Mouse (Mus musculus) testis, adult 2 months (tissue): Measurements from ENCODE around the gene Mmp28. TPM values are rescaled to one million over a fixed set of nuclear protein-coding genes. Genes with fewer than 3 reads are reported as not detected.
A peak's percentile ranks its signal among the peaks of the same experiment; 100 is the strongest.

Experiments used
- H3K27ac ChIP-seq: fragments of 200-500 bp; 2 replicates; pipeline ENCODE4 v1.5.1; 2012; ENCODE audit warnings: low read depth, low read length; ENCODE audit not compliant: control insufficient read depth, insufficient read depth
- H3K27me3 ChIP-seq: fragments of 200-500 bp; 2 replicates; pipeline ENCODE4 v1.6.1; 2012; ENCODE audit warnings: mild to moderate bottlenecking, low read length, moderate library complexity; ENCODE audit not compliant: control insufficient read depth, insufficient read depth
- H3K36me3 ChIP-seq: fragments of 200-500 bp; 2 replicates; pipeline ENCODE4 v1.6.1; 2012; ENCODE audit warnings: mild to moderate bottlenecking, low read length; ENCODE audit not compliant: control insufficient read depth, insufficient read depth
- H3K4me1 ChIP-seq: fragments of 200-500 bp; 2 replicates; pipeline ENCODE4 v1.6.1; 2012; ENCODE audit warnings: low read length; ENCODE audit not compliant: control insufficient read depth, insufficient read depth
- H3K4me3 ChIP-seq: fragments of 200-500 bp; 2 replicates; pipeline ENCODE4 v1.5.1; 2012; ENCODE audit warnings: low read depth, mild to moderate bottlenecking, low read length, moderate library complexity, mixed read lengths; ENCODE audit not compliant: control insufficient read depth
- CTCF ChIP-seq: fragments of 200-500 bp; IDR thresholded peaks from 2 replicates; pipeline ENCODE4 v1.5.1; 2012; ENCODE audit warnings: low read depth, mild to moderate bottlenecking, inconsistent platforms, low read length, moderate library complexity; ENCODE audit not compliant: control insufficient read depth, insufficient read depth, insufficient replicate concordance
- POLR2A ChIP-seq: fragments of 200-500 bp; IDR thresholded peaks from 2 replicates; pipeline ENCODE4 v1.6.1; 2012; ENCODE audit warnings: low read depth, mild to moderate bottlenecking, inconsistent platforms, low read length, moderate library complexity; ENCODE audit not compliant: control insufficient read depth
- polyA plus RNA-seq: library from polyadenylated mRNA; depleted of rRNA; stranded (reverse); fragments of >200 nt; gene quantifications from 2 replicates; pipeline ENCODE4 v1.2.3, GENCODE M21; 2012

The Mmp28 gene
- polyA plus RNA-seq, 1 experiment, result 0.58 TPM

DNA sequence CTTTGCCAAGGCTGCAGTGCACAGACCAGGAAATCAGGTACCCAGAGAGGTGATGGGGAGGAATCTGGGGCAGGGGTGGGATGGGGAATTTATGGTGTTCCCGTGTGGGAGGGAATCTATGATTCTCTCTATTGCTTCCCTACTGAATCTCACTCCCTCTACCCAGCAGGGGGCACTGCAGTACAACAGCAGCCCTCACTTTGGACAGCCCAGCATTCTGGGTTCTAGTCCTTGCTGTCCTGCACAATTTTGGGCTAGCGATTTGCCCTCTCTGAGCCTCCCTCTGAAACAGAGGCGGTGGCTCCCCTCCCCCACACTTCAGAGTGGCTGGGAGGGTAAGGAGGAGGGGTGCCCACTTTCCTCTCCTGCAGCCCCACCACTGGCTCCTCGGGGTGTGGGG lies 42.5 kb downstream of the Mmp28 start:
- H3K27me3 ChIP-seq, result no peaks in the 10 kb centered on the region
- TF ChIP-seq CTCF (peak; percentile 30; the same call in 1 of the 2 replicates), POLR2A (no peak)
- H3K4me3 ChIP-seq, result no peak overlapping the region
- peaks cover 3% of the 10 kb centered on the region for H3K4me1 ChIP-seq
- no peaks in the 10 kb centered on the region for H3K36me3 ChIP-seq
- no peak overlapping the region for H3K27ac ChIP-seq

DNA sequence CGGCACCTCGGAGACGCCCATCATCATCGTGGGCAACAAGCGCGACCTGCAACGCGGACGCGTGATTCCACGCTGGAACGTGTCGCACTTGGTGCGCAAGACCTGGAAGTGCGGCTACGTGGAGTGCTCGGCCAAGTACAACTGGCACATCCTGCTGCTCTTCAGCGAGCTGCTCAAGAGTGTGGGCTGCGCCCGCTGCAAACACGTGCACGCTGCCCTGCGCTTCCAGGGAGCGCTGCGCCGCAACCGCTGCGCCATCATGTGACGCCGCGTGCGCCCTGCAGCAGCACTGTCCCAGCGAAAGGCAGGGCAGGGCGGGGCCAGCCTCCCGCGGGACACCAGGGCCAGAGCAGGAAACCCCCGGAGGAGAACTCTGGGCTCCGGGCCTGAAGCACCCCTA lies 44.3 kb downstream of the Mmp28 start:
- Histone ChIP-seq H3K36me3 (no peaks in the 10 kb centered on the region), H3K4me1 (peaks cover 3% of the 10 kb centered on the region), H3K27ac (no peak overlapping the region), H3K27me3 (no peaks in the 10 kb centered on the region), H3K4me3 (no peak overlapping the region)
- TF ChIP-seq CTCF, result no peak
- TF ChIP-seq POLR2A, result no peak

DNA sequence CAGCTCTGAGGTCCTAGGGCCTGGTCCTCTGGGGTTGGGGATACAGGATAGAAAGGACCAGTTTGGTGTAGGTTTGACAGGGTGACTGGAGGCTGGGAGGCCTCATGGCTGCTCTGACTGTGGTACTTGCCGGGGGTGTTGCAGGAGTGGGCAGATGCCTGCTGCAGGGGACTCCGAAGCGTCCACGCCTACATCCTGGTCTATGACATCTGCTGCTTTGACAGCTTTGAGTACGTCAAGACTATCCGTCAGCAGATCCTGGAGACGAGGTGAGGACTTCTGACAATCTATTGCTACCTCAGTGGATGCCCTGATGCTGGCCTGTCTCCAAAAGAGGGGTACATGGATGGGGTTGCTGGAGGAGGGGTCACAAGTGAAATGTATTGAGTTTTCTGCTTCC lies 45.2 kb downstream of the Mmp28 start:
- Histone ChIP-seq H3K36me3 (no peaks in the 10 kb centered on the region), H3K27me3 (no peaks in the 10 kb centered on the region), H3K27ac (no peak overlapping the region), H3K4me3 (no peak overlapping the region), H3K4me1 (peaks cover 3% of the 10 kb centered on the region)
- TF ChIP-seq CTCF, result no peak
- no peak for TF ChIP-seq POLR2A

DNA sequence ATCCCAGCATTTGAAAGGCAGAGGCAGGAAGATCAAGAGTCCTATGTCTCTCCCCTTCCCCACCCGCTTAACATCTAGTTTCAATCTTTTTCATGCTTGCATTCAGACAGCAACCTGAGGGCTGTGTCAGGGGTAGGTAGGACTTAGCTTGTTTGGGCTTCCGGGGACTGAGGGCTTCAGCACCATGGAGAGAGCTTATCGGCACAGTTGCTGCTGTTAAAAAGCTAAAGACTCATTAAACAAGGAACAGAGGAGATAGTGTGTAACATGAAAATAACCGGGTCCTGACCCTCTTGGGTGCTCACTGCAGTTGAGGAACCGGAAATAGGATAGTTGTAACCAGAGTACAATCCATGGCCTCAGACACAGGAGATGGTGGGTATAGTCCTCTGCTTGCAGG lies 45.8 kb downstream of the Mmp28 start:
- H3K36me3 ChIP-seq, result no peaks in the 10 kb centered on the region
- TF ChIP-seq POLR2A, result no peak
- TF ChIP-seq CTCF, result no peak
- no peak overlapping the region for H3K4me3 ChIP-seq
- no peaks in the 10 kb centered on the region for H3K27me3 ChIP-seq
- H3K4me1 ChIP-seq, result peaks cover 3% of the 10 kb centered on the region
- H3K27ac ChIP-seq, result no peak overlapping the region

- Histone ChIP-seq H3K27me3 (no peaks in the 10 kb centered on the region), H3K36me3 (no peaks in the 10 kb centered on the region), H3K4me3 (no peak overlapping the region), H3K4me1 (peaks cover 6% of the 10 kb centered on the region), H3K27ac (no peak overlapping the region)
- TF ChIP-seq POLR2A, result no peak
- no peak for TF ChIP-seq CTCF
Observed at GRCm38 (mm10) chr11:83410510-83410909, 52.4 kb downstream of the Mmp28 start.

DNA sequence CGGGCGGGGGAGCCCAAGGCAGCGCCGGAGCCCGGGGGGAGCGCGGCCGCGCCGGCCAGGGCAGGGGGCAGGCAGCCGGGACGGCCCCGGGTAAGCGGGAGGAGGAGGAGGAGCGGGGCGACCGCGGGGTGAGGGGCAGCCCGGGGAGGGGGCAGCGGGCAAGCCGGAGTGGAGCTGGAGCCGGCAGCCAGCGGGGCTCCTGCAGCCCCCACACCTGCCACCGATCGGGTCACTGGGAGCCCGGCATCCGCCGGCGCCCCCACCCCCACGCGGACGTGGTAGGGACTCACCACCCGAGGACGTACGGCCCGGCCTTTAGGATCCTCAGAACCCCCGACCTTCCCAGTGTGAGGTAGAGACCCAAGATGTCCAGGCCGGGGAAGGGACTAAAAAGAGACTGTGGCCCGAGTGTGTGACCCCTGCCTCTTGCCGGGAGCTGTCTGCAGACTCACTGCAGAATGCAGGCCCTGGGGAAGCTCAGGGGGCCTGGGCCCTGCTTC lies 53.0 kb downstream of the Mmp28 start:
- no peaks in the 10 kb centered on the region for H3K36me3 ChIP-seq
- no peak overlapping the region for H3K27ac ChIP-seq
- H3K4me3 ChIP-seq, result peak overlapping the region; percentile 41
- TF ChIP-seq POLR2A, result no peak
- TF ChIP-seq CTCF, result no peak
- H3K27me3 ChIP-seq, result no peaks in the 10 kb centered on the region
- H3K4me1 ChIP-seq, result peaks cover 6% of the 10 kb centered on the region

- Histone ChIP-seq H3K27me3 (no peaks in the 10 kb centered on the region), H3K27ac (no peak within 1 kb of the TSS), H3K4me3 (peak within 1 kb of the TSS; percentile 51), H3K36me3 (no peaks in the 10 kb centered on the region), H3K4me1 (peaks cover 6% of the 10 kb centered on the region)
- TF ChIP-seq POLR2A (no peak; the same call in 1 of the 2 replicates), CTCF (no peak)
Observed at GRCm38 (mm10) chr11:83409087-83409754, 53.6 kb downstream of the Mmp28 start, which contains the start of gene Rasl10b. TSS of gene Rasl10b (plus strand) at chr11:83409137.
